Mouse (Mus musculus) mouse embryonic stem cell (cell line): Measurements from ENCODE around the gene Dglucy.

Experiments used
- in situ Hi-C, 2 experiments: fragments of 300-500 bp; cut with MboI; formaldehyde crosslinking; loops; 1 replicate in 1 of 2; 3 replicates in 1 of 2; pipeline ENCODE4 v1.14.3; 2019 to 2020; ENCODE audit warnings: low sequenced_read_pairs in 2 of 2, low pct_unique_long_range_greater_than_20kb in 1 of 2, mixed read lengths in 1 of 2; ENCODE audit not compliant: unreplicated experiment in 1 of 2

Dglucy gene

GRCm38 (mm10) chr12:100897736-100898650 is 119.1 kb downstream of the Dglucy start:
- in situ Hi-C loops = no loop called here

- in situ Hi-C loops = no loop called here
Observed at GRCm38 (mm10) chr12:100899111-100899640, 120.3 kb downstream of the Dglucy start.

GRCm38 (mm10) chr12:100900901-100901300 is 122.0 kb downstream of the Dglucy start:
- in situ Hi-C loops = no loop called here

- in situ Hi-C loops = no loop called here
Observed at GRCm38 (mm10) chr12:100901386-100901785, 122.5 kb downstream of the Dglucy start.

- in situ Hi-C loops = no loop called here
Observed at GRCm38 (mm10) chr12:100903761-100904160, 124.9 kb downstream of the Dglucy start.

- in situ Hi-C loops = no loop called here
Observed at GRCm38 (mm10) chr12:100906861-100907260, 128.0 kb downstream of the Dglucy start.

GRCm38 (mm10) chr12:100907598-100908297 is 128.9 kb downstream of the Dglucy start, which contains the start of gene Gpr68:
Gene Gpr68, minus strand, starts transcription at chr12:100908198.
- in situ Hi-C loops = no loop called here

- in situ Hi-C loops = no loop called here
Observed at GRCm38 (mm10) chr12:100908298-100909034, 129.6 kb downstream of the Dglucy start.

- in situ Hi-C loops = loop anchor here (5.0 to 10.0 kb wide), 2 partner anchors 57 to 65 kb away; no protein-coding TSS in a partner anchor
Observed at GRCm38 (mm10) chr12:100909765-100910164, 130.9 kb downstream of the Dglucy start.

- in situ Hi-C loops = loop anchor here (5.0 to 10.0 kb wide), 2 partner anchors 58 to 66 kb away; no protein-coding TSS in a partner anchor
Observed at GRCm38 (mm10) chr12:100910731-100911130, 131.9 kb downstream of the Dglucy start.

- in situ Hi-C loops = no loop called here
Observed at GRCm38 (mm10) chr12:100924646-100925339, 145.9 kb downstream of the Dglucy start.

- in situ Hi-C loops = no loop called here
Observed at GRCm38 (mm10) chr12:100925644-100926619, 147.1 kb downstream of the Dglucy start.

GRCm38 (mm10) chr12:100928286-100928685 is 149.4 kb downstream of the Dglucy start:
- in situ Hi-C loops = no loop called here

GRCm38 (mm10) chr12:100931653-100932052 is 152.8 kb downstream of the Dglucy start:
- in situ Hi-C loops = loop anchor here in 1 of 2 experiments (5.0 kb wide), 1 partner anchor 79 kb away; no protein-coding TSS in a partner anchor

- in situ Hi-C loops = loop anchor here in 1 of 2 experiments (5.0 kb wide), 1 partner anchor 82 kb away; no protein-coding TSS in a partner anchor
Observed at GRCm38 (mm10) chr12:100934796-100935195, 155.9 kb downstream of the Dglucy start.

- in situ Hi-C loops = no loop called here
Observed at GRCm38 (mm10) chr12:100936116-100936515, 157.3 kb downstream of the Dglucy start.

- in situ Hi-C loops = no loop called here
Observed at GRCm38 (mm10) chr12:100936737-100937136, 157.9 kb downstream of the Dglucy start.
